Mouse (Mus musculus) lung, postnatal 10 days (tissue): ENCODE data around the gene Pdzd9.

Experiments
- DNase-seq: peaks from one replicate; pipeline ENCODE4 v3.0.0; 2021

The Pdzd9 gene

DNA sequence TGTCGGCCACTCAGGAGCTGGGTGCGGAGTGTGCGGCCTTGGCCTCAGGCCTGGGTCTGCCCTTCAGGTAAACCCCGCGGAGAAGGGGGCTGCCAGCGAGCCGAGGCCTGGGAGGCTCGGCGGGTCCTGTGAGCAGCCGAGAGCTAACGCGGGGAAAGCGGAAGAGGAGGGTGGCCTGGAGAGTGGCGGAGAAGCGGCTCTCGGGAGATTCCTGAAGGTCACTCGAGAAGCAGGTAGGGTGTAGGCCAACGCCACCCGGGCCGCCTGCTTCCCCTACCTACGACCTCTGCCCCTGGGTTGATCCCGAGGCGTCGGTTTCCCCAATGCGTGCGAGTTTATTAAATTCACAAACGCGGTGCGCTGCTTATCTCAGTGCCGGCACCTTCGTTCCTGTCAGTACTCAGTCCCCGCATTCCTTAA is 34.8 kb downstream of the Pdzd9 start:
- DNase-seq, result no peak

DNA sequence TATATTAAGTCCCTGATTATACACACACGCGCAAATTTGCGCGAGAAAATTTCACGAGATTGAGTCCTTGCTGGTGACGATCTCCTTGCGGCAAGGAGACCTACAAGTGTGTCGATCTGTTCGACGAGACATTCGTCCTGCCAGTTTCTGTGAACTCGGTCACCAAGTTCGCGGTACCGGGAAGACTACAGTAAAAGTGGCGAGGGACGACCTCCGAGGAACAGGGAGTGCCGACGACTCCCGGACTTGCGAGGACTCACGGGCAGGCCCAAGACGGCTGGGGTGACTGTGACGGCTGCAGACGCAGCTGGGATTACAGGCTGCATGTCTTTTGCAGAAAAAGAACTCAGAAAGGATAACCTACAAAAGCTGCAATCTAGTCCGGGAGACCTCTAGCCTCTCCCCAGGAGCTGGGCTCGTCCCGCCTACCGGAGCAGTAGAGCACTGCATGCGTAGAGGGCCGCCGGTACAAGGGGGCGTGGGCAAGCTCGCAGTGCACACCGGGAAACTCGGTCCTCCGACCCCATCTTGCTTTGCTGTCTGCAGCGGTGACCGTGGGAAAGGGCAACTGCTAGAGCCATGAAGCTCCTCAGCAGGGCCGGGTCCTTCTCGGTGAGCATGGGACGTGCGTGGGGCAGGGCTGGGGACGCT is 35.3 kb downstream of the Pdzd9 start, which contains the start of gene Uqcrc2:
Gene Uqcrc2 (plus strand): TSS at position 466 of the 651 bp plus-strand sequence.
- DNase-seq, result peak; percentile 91

DNA sequence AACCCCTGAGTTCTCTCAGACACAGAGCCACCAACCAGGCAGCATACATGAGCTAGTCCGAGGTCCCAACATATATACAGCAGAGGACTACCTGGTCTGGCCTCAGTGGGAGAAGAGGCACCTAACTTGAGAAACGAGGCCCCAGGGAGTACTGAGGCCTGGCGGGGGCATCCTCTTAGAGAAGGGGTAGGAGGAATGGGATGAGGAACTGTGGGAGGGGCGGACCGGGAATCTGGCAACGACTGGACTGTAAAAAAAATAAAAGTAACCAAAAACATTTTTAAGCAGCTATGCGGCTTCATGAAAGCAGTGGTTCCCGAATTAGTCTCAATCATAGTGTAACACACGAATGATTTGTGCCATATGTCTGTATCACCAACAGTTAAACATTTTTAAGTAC is 35.8 kb downstream of the Pdzd9 start:
- peak; percentile 31 for DNase-seq

DNA sequence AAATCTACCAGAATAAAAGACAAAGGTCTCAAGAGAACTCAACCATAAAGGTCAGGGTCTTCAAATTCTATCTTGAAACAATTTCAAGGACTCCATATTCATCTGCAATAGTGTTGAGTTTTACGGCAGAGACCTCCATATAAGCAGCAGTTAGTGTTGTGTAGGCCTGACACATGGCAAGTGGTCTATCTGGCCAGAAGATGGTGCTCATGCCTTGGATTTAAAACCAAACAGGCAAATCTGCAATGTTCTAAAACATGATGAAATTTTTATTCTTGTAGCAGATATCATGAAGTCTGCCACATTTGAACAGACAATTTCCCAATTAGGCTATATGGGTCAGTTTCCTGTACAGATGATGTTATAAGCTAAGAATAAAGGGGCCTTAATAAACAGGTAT is 37.6 kb downstream of the Pdzd9 start:
- peak; percentile 42 for DNase-seq

DNA sequence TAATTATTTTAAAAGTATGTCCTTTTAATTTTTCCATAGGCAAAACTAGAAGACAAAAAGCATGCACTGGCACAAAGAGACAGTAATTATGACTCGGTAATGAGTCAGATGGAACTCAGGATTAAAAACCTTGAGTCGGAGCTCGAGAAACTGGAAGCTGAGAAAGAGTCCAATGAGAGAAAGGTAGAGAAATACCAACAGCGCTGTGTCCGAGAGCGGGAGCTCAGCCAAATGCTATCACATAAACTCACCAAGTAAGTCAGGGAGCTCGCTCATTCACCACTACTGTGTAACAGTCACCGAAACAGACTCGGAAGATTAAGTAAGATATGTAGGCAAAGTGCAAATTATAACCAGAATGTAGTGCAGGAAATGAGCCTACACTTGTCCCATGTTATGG is 49.3 kb downstream of the Pdzd9 start:
- DNase-seq, result no peak

DNA sequence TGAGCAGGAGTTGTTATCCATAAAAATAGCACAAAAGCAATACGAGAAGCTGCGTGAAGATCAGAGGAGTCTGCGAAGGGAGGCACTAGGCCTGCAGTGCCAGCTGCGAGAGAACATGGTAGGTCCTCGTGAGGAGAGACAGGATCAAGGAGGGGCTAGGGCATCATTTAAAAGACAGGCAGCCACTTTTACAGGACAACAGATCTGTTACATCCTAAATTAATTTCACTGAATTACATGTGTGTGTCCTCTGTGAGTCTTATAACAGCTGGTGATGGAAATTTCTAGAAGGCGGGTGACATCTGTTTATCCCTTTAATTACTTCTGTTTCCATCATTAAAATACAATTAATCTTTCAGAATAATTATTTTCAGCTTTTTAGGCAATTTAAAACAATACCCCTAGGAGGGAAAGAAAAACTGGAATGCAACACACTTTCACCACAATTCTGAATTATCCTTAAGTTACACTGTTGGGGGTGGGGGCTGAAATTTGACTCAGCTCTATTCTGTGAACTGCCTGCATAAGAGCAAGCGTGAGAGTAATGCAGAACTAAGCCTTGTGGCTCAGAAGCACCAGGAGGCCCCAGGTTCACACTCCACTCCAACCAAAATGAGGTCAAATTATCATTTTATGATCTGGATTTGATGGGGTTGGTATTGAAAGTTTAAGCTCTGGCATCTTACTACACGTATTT is 49.9 kb downstream of the Pdzd9 start:
- no peak for DNase-seq
